Mouse (Mus musculus): ENCODE data around the gene Iqgap3. TPM values are rescaled to one million over a fixed set of nuclear protein-coding genes. Genes with fewer than 3 reads are reported as not detected.

The Iqgap3 gene
- polyA plus RNA-seq, 1 experiment: 0.96 TPM

- H3K4me1 ChIP-seq (ENCODE audit: control insufficient read depth, insufficient read depth, low read length): peaks cover 32% of the 10 kb centered on the region
- no peak overlapping the region for H3K4me3 ChIP-seq (ENCODE audit: insufficient read depth, low read length)
- TF ChIP-seq POLR2A (IDR thresholded peaks at IDR 0.05; ENCODE audit: extremely low read depth, insufficient read depth, low read length): no peak
- TF ChIP-seq CTCF (IDR thresholded peaks at IDR 0.05; ENCODE audit: extremely low read depth, insufficient read depth, low read length): no peak
Observed at GRCm38 (mm10) chr3:88153290-88154011, 71.7 kb downstream of the Iqgap3 start.

GRCm38 (mm10) chr3:88154236-88154635 lies 72.5 kb downstream of the Iqgap3 start:
- Histone ChIP-seq H3K27ac (ENCODE audit: insufficient read depth, low read length) (no peak overlapping the region), H3K4me1 (ENCODE audit: control insufficient read depth, insufficient read depth, low read length) (peaks cover 28% of the 10 kb centered on the region), H3K4me3 (ENCODE audit: insufficient read depth, low read length) (no peak overlapping the region)
- no peak for TF ChIP-seq CTCF (IDR thresholded peaks at IDR 0.05; ENCODE audit: extremely low read depth, insufficient read depth, low read length)
- no peak for TF ChIP-seq POLR2A (IDR thresholded peaks at IDR 0.05; ENCODE audit: extremely low read depth, insufficient read depth, low read length)

More at GRCm38 (mm10) chr3:88153290-88154011, 71.7 kb downstream of the Iqgap3 start:
- no peak overlapping the region for H3K27ac ChIP-seq (ENCODE audit: insufficient read depth, low read length)

GRCm38 (mm10) chr3:88156817-88157216 lies 75.0 kb downstream of the Iqgap3 start:
- H3K27ac ChIP-seq (ENCODE audit: insufficient read depth, low read length): no peak overlapping the region
- peaks cover 19% of the 10 kb centered on the region for H3K4me1 ChIP-seq (ENCODE audit: control insufficient read depth, insufficient read depth, low read length)
- TF ChIP-seq CTCF (IDR thresholded peaks at IDR 0.05; ENCODE audit: extremely low read depth, insufficient read depth, low read length): no peak
- TF ChIP-seq POLR2A (IDR thresholded peaks at IDR 0.05; ENCODE audit: extremely low read depth, insufficient read depth, low read length): no peak
- H3K4me3 ChIP-seq (ENCODE audit: insufficient read depth, low read length): no peak overlapping the region

- Histone ChIP-seq H3K27ac (ENCODE audit: insufficient read depth, low read length) (no peak overlapping the region), H3K4me1 (ENCODE audit: control insufficient read depth, insufficient read depth, low read length) (peaks cover 22% of the 10 kb centered on the region), H3K4me3 (ENCODE audit: insufficient read depth, low read length) (no peak overlapping the region)
- peak; percentile 25; the same call in 1 of the 2 replicates for TF ChIP-seq CTCF (IDR thresholded peaks at IDR 0.05; ENCODE audit: extremely low read depth, insufficient read depth, low read length)
- no peak for TF ChIP-seq POLR2A (IDR thresholded peaks at IDR 0.05; ENCODE audit: extremely low read depth, insufficient read depth, low read length)
Observed at GRCm38 (mm10) chr3:88157771-88158597, 76.2 kb downstream of the Iqgap3 start.

- H3K27ac ChIP-seq (ENCODE audit: insufficient read depth, low read length): no peak overlapping the region
- no peak overlapping the region for H3K4me3 ChIP-seq (ENCODE audit: insufficient read depth, low read length)
- peaks cover 19% of the 10 kb centered on the region for H3K4me1 ChIP-seq (ENCODE audit: control insufficient read depth, insufficient read depth, low read length)
- TF ChIP-seq POLR2A (IDR thresholded peaks at IDR 0.05; ENCODE audit: extremely low read depth, insufficient read depth, low read length) (no peak), CTCF (IDR thresholded peaks at IDR 0.05; ENCODE audit: extremely low read depth, insufficient read depth, low read length) (no peak)
Observed at GRCm38 (mm10) chr3:88158991-88159390, 77.2 kb downstream of the Iqgap3 start.

- no peak overlapping the region for H3K27ac ChIP-seq (ENCODE audit: insufficient read depth, low read length)
- H3K4me3 ChIP-seq (ENCODE audit: insufficient read depth, low read length): no peak overlapping the region
- TF ChIP-seq CTCF (IDR thresholded peaks at IDR 0.05; ENCODE audit: extremely low read depth, insufficient read depth, low read length) (no peak), POLR2A (IDR thresholded peaks at IDR 0.05; ENCODE audit: extremely low read depth, insufficient read depth, low read length) (no peak)
- H3K4me1 ChIP-seq (ENCODE audit: control insufficient read depth, insufficient read depth, low read length): peaks cover 14% of the 10 kb centered on the region
Observed at GRCm38 (mm10) chr3:88160856-88161255, 79.1 kb downstream of the Iqgap3 start.

GRCm38 (mm10) chr3:88162259-88162658 lies 80.5 kb downstream of the Iqgap3 start:
- peak overlapping the region; percentile 30; the same call in 1 of the 2 replicates for H3K27ac ChIP-seq (ENCODE audit: insufficient read depth, low read length)
- no peak overlapping the region for H3K4me3 ChIP-seq (ENCODE audit: insufficient read depth, low read length)
- no peak for TF ChIP-seq POLR2A (IDR thresholded peaks at IDR 0.05; ENCODE audit: extremely low read depth, insufficient read depth, low read length)
- no peak for TF ChIP-seq CTCF (IDR thresholded peaks at IDR 0.05; ENCODE audit: extremely low read depth, insufficient read depth, low read length)
- peaks cover 12% of the 10 kb centered on the region for H3K4me1 ChIP-seq (ENCODE audit: control insufficient read depth, insufficient read depth, low read length)

GRCm38 (mm10) chr3:88162811-88163210 lies 81.0 kb downstream of the Iqgap3 start:
- Histone ChIP-seq H3K4me3 (ENCODE audit: insufficient read depth, low read length) (no peak overlapping the region), H3K27ac (ENCODE audit: insufficient read depth, low read length) (no peak overlapping the region), H3K4me1 (ENCODE audit: control insufficient read depth, insufficient read depth, low read length) (peaks cover 10% of the 10 kb centered on the region)
- TF ChIP-seq POLR2A (IDR thresholded peaks at IDR 0.05; ENCODE audit: extremely low read depth, insufficient read depth, low read length): no peak
- TF ChIP-seq CTCF (IDR thresholded peaks at IDR 0.05; ENCODE audit: extremely low read depth, insufficient read depth, low read length): no peak

- no peak overlapping the region for H3K27ac ChIP-seq (ENCODE audit: insufficient read depth, low read length)
Observed at GRCm38 (mm10) chr3:88163847-88164246, 82.1 kb downstream of the Iqgap3 start.

More at GRCm38 (mm10) chr3:88163847-88164246, 82.1 kb downstream of the Iqgap3 start:
- Histone ChIP-seq H3K4me1 (ENCODE audit: control insufficient read depth, insufficient read depth, low read length) (peaks cover 10% of the 10 kb centered on the region), H3K4me3 (ENCODE audit: insufficient read depth, low read length) (no peak overlapping the region)
- no peak for TF ChIP-seq CTCF (IDR thresholded peaks at IDR 0.05; ENCODE audit: extremely low read depth, insufficient read depth, low read length)
